Mouse (Mus musculus) Patski (cell line): Measurements from ENCODE around the gene Pou2f1. TPM values are rescaled to one million over a fixed set of nuclear protein-coding genes. Genes with fewer than 3 reads are reported as not detected.

Experiments used
- ATAC-seq: fragments of 100-300 bp; one replicate; pipeline ENCODE4 v1.8.0; 2021
- CTCF ChIA-PET: fragments of 350-600 bp; sonication (Branson Sonifier 250); formaldehyde crosslinking; loops from one replicate; lab custom pipeline; 2022; ENCODE audit warnings: inconsistent platforms; lab: Charles Lee
- POLR2A ChIA-PET: fragments of 350-600 bp; sonication (Branson Sonifier 250); formaldehyde crosslinking; loops from one replicate; lab custom pipeline; 2022; ENCODE audit warnings: antibody characterized with exemption, inconsistent platforms; lab: Charles Lee
- DNase-seq: peaks from one replicate; pipeline ENCODE4 v3.0.0-alpha.2; 2011; ENCODE audit warnings: low read depth, low spot score
- H3K27me3 ChIP-seq: fragments of 371-371 bp; one replicate; pipeline ENCODE4 v1.5.1; 2021
- CTCF ChIP-seq: fragments of 100-300 bp; IDR thresholded peaks from one replicate; pipeline ENCODE4 v1.5.1; 2021
- in situ Hi-C: fragments of 300-500 bp; cut with MboI; formaldehyde crosslinking; loops from 3 replicates; pipeline ENCODE4 v1.11.1; 2018; ENCODE audit warnings: low pct_unique_long_range_greater_than_20kb, mixed read lengths
- polyA plus RNA-seq: library from polyadenylated mRNA; unstranded; gene quantifications from one replicate; pipeline ENCODE4 v1.2.3, GENCODE M21; 2021

The Pou2f1 gene
- polyA plus RNA-seq, 1 experiment from 2014 or later, result 8.3 TPM

GRCm38 (mm10) chr1:165966156-165966914, 36.1 kb downstream of the Pou2f1 start:
- in situ Hi-C loops, result no loop called here
- POLR2A ChIA-PET, result no interaction called here
- CTCF ChIA-PET, result interaction anchor here (0.7 to 3.1 kb wide), 8 partner anchors 10 to 185 kb away, joined by 3 to 9 read pairs (median 3); no protein-coding TSS in a partner anchor

GRCm38 (mm10) chr1:165961676-165962364, 40.7 kb downstream of the Pou2f1 start:
- CTCF ChIA-PET, result interaction anchor here (0.8 to 1.5 kb wide), 2 partner anchors 11 to 83 kb away, joined by 3 read pairs; no protein-coding TSS in a partner anchor
- in situ Hi-C loops, result no loop called here
- ATAC-seq, result no peak
- POLR2A ChIA-PET, result no interaction called here
- DNase-seq, result no peak
- TF ChIP-seq CTCF, result no peak
- H3K27me3 ChIP-seq, result no peaks in the 10 kb centered on the region

More at GRCm38 (mm10) chr1:165966156-165966914, 36.1 kb downstream of the Pou2f1 start:
- no peak for TF ChIP-seq CTCF
- ATAC-seq, result no peak
- H3K27me3 ChIP-seq, result no peaks in the 10 kb centered on the region
- no peak for DNase-seq

GRCm38 (mm10) chr1:165958159-165958558, 44.3 kb downstream of the Pou2f1 start:
- no peaks in the 10 kb centered on the region for H3K27me3 ChIP-seq
- ChIA-PET CTCF (interaction anchor here (0.9 to 2.0 kb wide), 3 partner anchors 12 to 17 kb away, joined by 3 to 4 read pairs (median 3); no protein-coding TSS in a partner anchor), POLR2A (interaction anchor here (0.6 to 1.2 kb wide), 2 partner anchors 51 to 59 kb away, joined by 3 read pairs; no protein-coding TSS in a partner anchor)
- no peak for ATAC-seq
- no peak for TF ChIP-seq CTCF
- in situ Hi-C loops, result no loop called here
- DNase-seq, result no peak

GRCm38 (mm10) chr1:165948214-165948813, 54.2 kb downstream of the Pou2f1 start:
- no peak for DNase-seq
- in situ Hi-C loops, result no loop called here
- no peak for ATAC-seq
- ChIA-PET CTCF (interaction anchor here (1.3 to 2.1 kb wide), 4 partner anchors 9 to 168 kb away, joined by 3 to 7 read pairs (median 6); partner anchors contain the start of gene Cd247), POLR2A (no interaction called here)
- no peak for TF ChIP-seq CTCF
- H3K27me3 ChIP-seq, result no peaks in the 10 kb centered on the region

GRCm38 (mm10) chr1:165943270-165943669, 59.2 kb downstream of the Pou2f1 start:
- no peak for TF ChIP-seq CTCF
- POLR2A ChIA-PET, result no interaction called here

GRCm38 (mm10) chr1:165935466-165935818, 67.0 kb downstream of the Pou2f1 start:
- CTCF ChIA-PET, result no interaction called here
- POLR2A ChIA-PET, result no interaction called here
- no peak for DNase-seq
- in situ Hi-C loops, result no loop called here
- no peak for ATAC-seq
- H3K27me3 ChIP-seq, result no peaks in the 10 kb centered on the region
- TF ChIP-seq CTCF, result no peak

More at GRCm38 (mm10) chr1:165943270-165943669, 59.2 kb downstream of the Pou2f1 start:
- no peaks in the 10 kb centered on the region for H3K27me3 ChIP-seq
- ATAC-seq (no peak), DNase-seq (no peak)
- CTCF ChIA-PET, result no interaction called here
- in situ Hi-C loops, result no loop called here

- in situ Hi-C loops, result no loop called here
- H3K27me3 ChIP-seq, result no peaks in the 10 kb centered on the region
- TF ChIP-seq CTCF, result no peak
- CTCF ChIA-PET, result no interaction called here
- DNase-seq (no peak), ATAC-seq (no peak)
- POLR2A ChIA-PET, result no interaction called here
These were observed 67.6 kb downstream of the Pou2f1 start for GRCm38 (mm10) chr1:165934648-165935465.

- in situ Hi-C loops, result no loop called here
- ATAC-seq (no peak), DNase-seq (no peak)
- H3K27me3 ChIP-seq, result no peaks in the 10 kb centered on the region
- ChIA-PET POLR2A (no interaction called here), CTCF (no interaction called here)
- TF ChIP-seq CTCF, result no peak
These were observed 68.4 kb downstream of the Pou2f1 start for GRCm38 (mm10) chr1:165933915-165934647.

- no peak for TF ChIP-seq CTCF
- ATAC-seq (no peak), DNase-seq (no peak)
- H3K27me3 ChIP-seq, result no peaks in the 10 kb centered on the region
- ChIA-PET POLR2A (no interaction called here), CTCF (interaction anchor here (0.6 kb wide), 1 partner anchor 48 kb away, joined by 3 read pairs; no protein-coding TSS in a partner anchor)
- in situ Hi-C loops, result no loop called here
These were observed 69.6 kb downstream of the Pou2f1 start for GRCm38 (mm10) chr1:165932842-165933241.
